Mouse (Mus musculus): ENCODE measurements around the gene Ncf2. TPM values are rescaled to one million over a fixed set of nuclear protein-coding genes. Genes with fewer than 3 reads are reported as not detected.

Gene Ncf2
- polyA plus RNA-seq, 1 experiment from 2014 or later, result 2.6 TPM

DNA sequence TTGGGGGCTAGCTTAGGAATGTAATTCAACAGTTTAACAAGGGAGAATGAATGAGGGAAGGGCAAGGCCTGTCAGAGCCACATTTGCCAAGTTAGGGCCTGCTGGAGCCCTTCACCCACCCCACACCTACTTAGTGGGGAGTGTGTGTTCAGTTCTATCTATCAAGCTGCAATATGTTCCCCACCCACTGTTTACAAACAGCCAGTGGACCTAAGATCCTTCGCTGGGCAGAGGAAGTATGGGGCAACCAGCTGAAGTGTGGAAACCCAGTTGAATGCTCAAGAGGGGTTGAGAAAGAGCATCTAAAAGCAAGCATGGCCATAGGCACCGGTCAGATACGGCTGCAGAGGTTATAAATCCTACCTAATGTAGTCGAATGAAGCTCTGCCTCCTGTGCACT lies 13.0 kb upstream of the Ncf2 start:
- ATAC-seq (ENCODE audit: low FRiP score, low TSS enrichment) (no peak), DNase-seq (ENCODE audit: low spot score) (no peak)
- 0 out of 2 replicates have a peak, but pooled peaks cover 3% of the 10 kb centered on the region for H3K4me1 ChIP-seq (replicated peaks; ENCODE audit: control insufficient read depth, insufficient read depth)
- no peaks in the 10 kb centered on the region for H3K36me3 ChIP-seq (ENCODE audit: control insufficient read depth, insufficient read depth, low read length)
- H3K27me3 ChIP-seq (ENCODE audit: control insufficient read depth, insufficient read depth, low read length), result no peaks in the 10 kb centered on the region
- no peak overlapping the region for H3K27ac ChIP-seq (replicated peaks)
- WGBS, result 81% methylated on average over 4 of the region's 4 CpGs
- no peaks in the 10 kb centered on the region for H3K9me3 ChIP-seq (ENCODE audit: control insufficient read depth, low read length)
- H3K4me3 ChIP-seq (ENCODE audit: low read depth, low read length), result no peak overlapping the region
- no peak overlapping the region for H3K4me2 ChIP-seq (replicated peaks; ENCODE audit: low read depth)
- TF ChIP-seq CTCF (IDR thresholded peaks at IDR 0.05; ENCODE audit: low read depth) (no peak), EP300 (optimal IDR thresholded peaks at IDR 0.05) (no peak)
- no peak overlapping the region for H3K9ac ChIP-seq (ENCODE audit: low read length)

DNA sequence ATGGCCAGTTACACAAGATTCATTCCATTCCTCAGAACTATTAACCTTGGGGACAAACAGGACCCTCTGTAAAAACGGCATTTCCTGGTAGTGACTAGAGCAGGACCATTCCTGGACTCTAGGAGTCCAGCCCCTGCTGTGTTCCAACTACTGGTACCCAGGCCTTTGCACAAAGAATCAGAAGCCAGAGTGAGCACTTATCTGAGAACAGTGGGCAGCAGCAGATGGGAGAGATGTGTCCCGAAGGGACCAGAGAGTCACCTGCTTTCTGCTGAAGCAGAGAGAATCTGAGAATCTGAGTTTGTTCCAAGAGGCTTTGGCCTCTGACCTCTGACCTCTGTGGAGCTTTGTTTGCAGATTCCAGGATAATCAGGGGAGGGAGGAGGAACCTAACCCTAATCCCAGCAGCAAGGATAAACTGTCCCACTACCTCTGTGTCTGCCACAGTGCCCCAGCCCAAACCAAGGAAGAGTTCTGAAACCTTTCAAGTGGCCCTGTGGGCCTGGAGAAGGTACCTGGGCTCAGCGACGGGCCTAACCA lies 11.8 kb upstream of the Ncf2 start:
- Histone ChIP-seq H3K9me3 (ENCODE audit: control insufficient read depth, low read length) (no peaks in the 10 kb centered on the region), H3K4me1 (replicated peaks; ENCODE audit: control insufficient read depth, insufficient read depth) (0 out of 2 replicates have a peak, but pooled peaks cover 3% of the 10 kb centered on the region), H3K36me3 (ENCODE audit: control insufficient read depth, insufficient read depth, low read length) (no peaks in the 10 kb centered on the region), H3K9ac (ENCODE audit: low read length) (no peak overlapping the region), H3K27me3 (ENCODE audit: control insufficient read depth, insufficient read depth, low read length) (no peaks in the 10 kb centered on the region), H3K4me2 (replicated peaks; ENCODE audit: low read depth) (no peak overlapping the region), H3K4me3 (ENCODE audit: low read depth, low read length) (no peak overlapping the region), H3K27ac (replicated peaks) (0 out of 2 replicates have a peak overlapping the region, but pooled peaks have one; percentile 13)
- TF ChIP-seq CTCF (IDR thresholded peaks at IDR 0.05; ENCODE audit: low read depth) (no peak), EP300 (optimal IDR thresholded peaks at IDR 0.05) (no peak)
- 41% methylated on average over 4 of the region's 4 CpGs for WGBS
- DNase-seq (ENCODE audit: low spot score) (no peak), ATAC-seq (ENCODE audit: low FRiP score, low TSS enrichment) (no peak)

DNA sequence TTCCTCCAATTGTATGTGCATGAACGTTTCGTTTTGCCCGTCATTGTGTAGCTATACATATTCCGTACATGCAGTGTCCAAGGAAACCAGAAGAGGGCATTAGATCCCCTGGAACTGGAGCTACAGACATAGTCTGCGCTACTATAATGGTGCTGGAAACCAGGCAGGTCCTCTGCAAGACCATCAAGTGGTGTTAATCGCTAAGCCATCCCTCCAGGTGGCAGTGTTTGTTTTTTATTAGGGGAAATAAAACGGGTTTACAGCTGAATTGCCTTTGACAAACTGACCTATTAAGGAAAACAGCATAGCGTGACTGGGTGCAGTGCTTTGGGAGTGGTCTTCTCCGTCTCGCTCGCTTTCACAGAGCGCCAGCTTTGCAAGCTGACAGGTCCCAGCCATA lies 9.7 kb upstream of the Ncf2 start:
- Histone ChIP-seq H3K9me3 (ENCODE audit: control insufficient read depth, low read length) (no peaks in the 10 kb centered on the region), H3K4me2 (replicated peaks; ENCODE audit: low read depth) (no peak overlapping the region), H3K4me1 (replicated peaks; ENCODE audit: control insufficient read depth, insufficient read depth) (0 out of 2 replicates have a peak, but pooled peaks cover 3% of the 10 kb centered on the region), H3K27me3 (ENCODE audit: control insufficient read depth, insufficient read depth, low read length) (no peaks in the 10 kb centered on the region), H3K9ac (ENCODE audit: low read length) (no peak overlapping the region), H3K4me3 (ENCODE audit: low read depth, low read length) (no peak overlapping the region), H3K36me3 (ENCODE audit: control insufficient read depth, insufficient read depth, low read length) (no peaks in the 10 kb centered on the region), H3K27ac (replicated peaks) (no peak overlapping the region)
- 37% methylated on average over 12 of the region's 12 CpGs for WGBS
- TF ChIP-seq EP300 (optimal IDR thresholded peaks at IDR 0.05) (no peak), CTCF (IDR thresholded peaks at IDR 0.05; ENCODE audit: low read depth) (peak; percentile 76)
- DNase-seq (ENCODE audit: low spot score) (no peak), ATAC-seq (ENCODE audit: low FRiP score, low TSS enrichment) (0 out of 2 replicates have a peak, but pooled peaks have one; percentile 35)

- no peaks in the 10 kb centered on the region for H3K27me3 ChIP-seq (ENCODE audit: control insufficient read depth, insufficient read depth, low read length)
- no peaks in the 10 kb centered on the region for H3K36me3 ChIP-seq (ENCODE audit: control insufficient read depth, insufficient read depth, low read length)
- H3K4me1 ChIP-seq (replicated peaks; ENCODE audit: control insufficient read depth, insufficient read depth), result 0 out of 2 replicates have a peak, but pooled peaks cover 3% of the 10 kb centered on the region
- no peak overlapping the region for H3K4me2 ChIP-seq (replicated peaks; ENCODE audit: low read depth)
- no peak overlapping the region for H3K4me3 ChIP-seq (ENCODE audit: low read depth, low read length)
- ATAC-seq (ENCODE audit: low FRiP score, low TSS enrichment), result peak; percentile 32; the same call in 1 of the 2 replicates
- 13% methylated on average over 6 of the region's 6 CpGs for WGBS
- DNase-seq (ENCODE audit: low spot score), result no peak
- no peaks in the 10 kb centered on the region for H3K9me3 ChIP-seq (ENCODE audit: control insufficient read depth, low read length)
- no peak overlapping the region for H3K27ac ChIP-seq (replicated peaks)
- H3K9ac ChIP-seq (ENCODE audit: low read length), result no peak overlapping the region
- TF ChIP-seq EP300 (optimal IDR thresholded peaks at IDR 0.05), result no peak
- TF ChIP-seq CTCF (IDR thresholded peaks at IDR 0.05; ENCODE audit: low read depth), result no peak
Measured at GRCm38 (mm10) chr1:152790821-152791220, 9.2 kb upstream of the Ncf2 start.

DNA sequence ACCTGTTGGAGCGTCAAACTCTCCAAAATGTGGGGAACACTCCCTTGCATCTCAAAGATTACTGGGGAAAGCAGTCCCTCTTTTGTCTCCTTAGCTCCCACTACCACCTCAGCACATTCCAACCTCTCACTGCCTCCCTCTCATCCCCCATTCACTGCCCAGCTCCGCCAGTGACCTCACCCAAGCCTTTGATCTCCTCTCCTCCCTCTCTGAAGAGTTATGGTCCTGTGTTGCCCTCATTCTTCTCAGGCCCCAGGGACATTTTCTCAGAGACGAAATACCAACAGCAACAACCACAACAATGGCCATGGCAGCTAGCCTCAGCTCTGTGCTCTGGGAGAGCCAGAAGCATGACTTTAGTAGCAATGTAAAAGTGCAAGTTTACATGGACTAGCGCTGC lies 8.7 kb upstream of the Ncf2 start:
- H3K4me2 ChIP-seq (replicated peaks; ENCODE audit: low read depth), result no peak overlapping the region
- no peaks in the 10 kb centered on the region for H3K9me3 ChIP-seq (ENCODE audit: control insufficient read depth, low read length)
- no peaks in the 10 kb centered on the region for H3K27me3 ChIP-seq (ENCODE audit: control insufficient read depth, insufficient read depth, low read length)
- ATAC-seq (ENCODE audit: low FRiP score, low TSS enrichment) (no peak), DNase-seq (ENCODE audit: low spot score) (no peak)
- H3K4me1 ChIP-seq (replicated peaks; ENCODE audit: control insufficient read depth, insufficient read depth), result 0 out of 2 replicates have a peak, but pooled peaks cover 3% of the 10 kb centered on the region
- no peak overlapping the region for H3K27ac ChIP-seq (replicated peaks)
- no peak for TF ChIP-seq CTCF (IDR thresholded peaks at IDR 0.05; ENCODE audit: low read depth)
- no peak for TF ChIP-seq EP300 (optimal IDR thresholded peaks at IDR 0.05)
- H3K9ac ChIP-seq (ENCODE audit: low read length), result no peak overlapping the region
- H3K36me3 ChIP-seq (ENCODE audit: control insufficient read depth, insufficient read depth, low read length), result no peaks in the 10 kb centered on the region
- WGBS, result 36% methylated on average over 4 of the region's 4 CpGs
- H3K4me3 ChIP-seq (ENCODE audit: low read depth, low read length), result no peak overlapping the region

GRCm38 (mm10) chr1:152792736-152793494 lies 7.1 kb upstream of the Ncf2 start:
- ATAC-seq (ENCODE audit: low FRiP score, low TSS enrichment) (no peak), DNase-seq (ENCODE audit: low spot score) (no peak)
- Histone ChIP-seq H3K4me2 (replicated peaks; ENCODE audit: low read depth) (no peak overlapping the region), H3K27ac (replicated peaks) (no peak overlapping the region), H3K9ac (ENCODE audit: low read length) (no peak overlapping the region), H3K4me3 (ENCODE audit: low read depth, low read length) (no peak overlapping the region), H3K36me3 (ENCODE audit: control insufficient read depth, insufficient read depth, low read length) (no peaks in the 10 kb centered on the region), H3K4me1 (replicated peaks; ENCODE audit: control insufficient read depth, insufficient read depth) (0 out of 2 replicates have a peak, but pooled peaks cover 3% of the 10 kb centered on the region), H3K27me3 (ENCODE audit: control insufficient read depth, insufficient read depth, low read length) (no peaks in the 10 kb centered on the region), H3K9me3 (ENCODE audit: control insufficient read depth, low read length) (no peaks in the 10 kb centered on the region)
- 75% methylated on average over 12 of the region's 12 CpGs for WGBS
- TF ChIP-seq CTCF (IDR thresholded peaks at IDR 0.05; ENCODE audit: low read depth), result no peak
- TF ChIP-seq EP300 (optimal IDR thresholded peaks at IDR 0.05), result no peak
